ENCODE assay signal across 10 mouse cellular contexts in genomic region chr9:71320246-71321155, GRCm38 (mm10).
DNase-seq lines count a peak whose midpoint lies in the region; ATAC-seq and TF ChIP-seq lines count a peak whose summit lies in the region.
"Had no signal": no experiment of that assay in that cellular context is flagged by ENCODE, and none has a peak within 500 bp of the region (broad histone marks: within the 10 kb centered on the region; RNA-seq: fewer than 3 reads in every experiment).

No protein-coding gene starts in this region.

- WGBS in liver, adult 2 months = 76% methylated on average over 11 of the region's 11 CpGs
- 40% methylated on average over 11 of the region's 11 CpGs for WGBS in liver, embryonic 12.5 days (ENCODE audit: insufficient replicate concordance)
- 67% methylated on average over 11 of the region's 11 CpGs for WGBS in kidney, postnatal 0 days

- no peak overlapping the region for H3K4me2 ChIP-seq in liver, embryonic 12.5 days
- H3K4me2 ChIP-seq in kidney, postnatal 0 days (ENCODE audit: low read length) = no peak overlapping the region
- H3K4me2 ChIP-seq: hindbrain, embryonic 15.5 days; liver, embryonic 15.5 days had no signal

- no peak for TF ChIP-seq POLR2A in liver, adult 2 months (IDR thresholded peaks at IDR 0.05; ENCODE audit: extremely low read depth, insufficient read depth, low read length)

- no peak overlapping the region for H3K4me3 ChIP-seq in liver, adult 2 months (ENCODE audit: insufficient read depth, low read depth, low read length)
- H3K4me3 ChIP-seq in liver, embryonic 12.5 days = no peak overlapping the region
- no peak overlapping the region for H3K4me3 ChIP-seq in kidney, postnatal 0 days (replicated peaks; ENCODE audit: low read depth, low read length)
- H3K4me3 ChIP-seq: hindbrain, embryonic 15.5 days; liver, embryonic 15.5 days had no signal

- H3K27ac ChIP-seq in liver, adult 2 months (replicated peaks; ENCODE audit: insufficient read depth, low read depth, low read length) = no peak overlapping the region
- no peak overlapping the region for H3K27ac ChIP-seq in liver, embryonic 12.5 days
- H3K27ac ChIP-seq in kidney, postnatal 0 days = peak overlapping the region; percentile 72
- H3K27ac ChIP-seq: hindbrain, embryonic 15.5 days; liver, embryonic 15.5 days had no signal

- peak; percentile 26 to 45 for DNase-seq in cerebellum, postnatal 14 days
- DNase-seq in cerebellum, adult 11-12 months = no peak
- peak; percentile 45 for DNase-seq in liver, adult 2 months (ENCODE audit: extremely low read depth, low read depth, low spot score)
- peak; percentile 90 for DNase-seq in ZHBTc4 (ENCODE audit: low read depth, low spot score)
- DNase-seq in kidney, postnatal 0 days (ENCODE audit: low spot score) = peak; percentile 31
- DNase-seq in right cerebral cortex, postnatal 10 days (ENCODE audit: low spot score in 2 of 2) = no peak
- DNase-seq in spleen, adult 18-20 months = no peak

- H3K4me1 ChIP-seq in liver, adult 2 months (ENCODE audit: control insufficient read depth, insufficient read depth, low read length) = peaks cover 19% of the 10 kb centered on the region
- no peaks in the 10 kb centered on the region for H3K4me1 ChIP-seq in liver, embryonic 12.5 days
- peaks cover 20% of the 10 kb centered on the region for H3K4me1 ChIP-seq in kidney, postnatal 0 days (replicated peaks; ENCODE audit: insufficient read depth, low read length)
- H3K4me1 ChIP-seq: hindbrain, embryonic 15.5 days; liver, embryonic 15.5 days had no signal

- H3K36me3 ChIP-seq in liver, adult 2 months (ENCODE audit: control insufficient read depth, insufficient read depth, low read length) = no peaks in the 10 kb centered on the region
- no peaks in the 10 kb centered on the region for H3K36me3 ChIP-seq in liver, embryonic 12.5 days
- H3K36me3 ChIP-seq in kidney, postnatal 0 days (ENCODE audit: insufficient read depth, low read length) = no peaks in the 10 kb centered on the region
- H3K36me3 ChIP-seq: hindbrain, embryonic 15.5 days; liver, embryonic 15.5 days had no signal

- no peak for ATAC-seq in liver, embryonic 12.5 days
- ATAC-seq in kidney, postnatal 0 days (replicated peaks; ENCODE audit: low FRiP score, low read depth) = no peak

- no peaks in the 10 kb centered on the region for H3K79me2 ChIP-seq in liver, adult 2 months (ENCODE audit: control insufficient read depth, insufficient read depth, low read length)

- H3K27me3 ChIP-seq in liver, adult 2 months (ENCODE audit: control insufficient read depth, insufficient read depth, low read length) = no peaks in the 10 kb centered on the region
- H3K27me3 ChIP-seq in liver, embryonic 12.5 days (replicated peaks) = no peaks in the 10 kb centered on the region; the same call in 1 of the 2 replicates
- no peaks in the 10 kb centered on the region for H3K27me3 ChIP-seq in kidney, postnatal 0 days (ENCODE audit: insufficient read depth, low read length)
- H3K27me3 ChIP-seq: hindbrain, embryonic 15.5 days; liver, embryonic 15.5 days had no signal

- no peak for TF ChIP-seq CTCF in liver, adult 2 months (IDR thresholded peaks at IDR 0.05; ENCODE audit: low read depth, low read length)
- TF ChIP-seq CTCF in kidney, postnatal 0 days (IDR thresholded peaks at IDR 0.05; ENCODE audit: low read depth) = peak; percentile 40

- H3K9me3 ChIP-seq in liver, embryonic 12.5 days (replicated peaks) = no peaks in the 10 kb centered on the region
- H3K9me3 ChIP-seq in kidney, postnatal 0 days (replicated peaks; ENCODE audit: low read length) = no peaks in the 10 kb centered on the region
- H3K9me3 ChIP-seq: hindbrain, embryonic 15.5 days; liver, embryonic 15.5 days had no signal

- no peak overlapping the region for H3K9ac ChIP-seq in liver, adult 2 months (ENCODE audit: low read depth, low read length)
- H3K9ac ChIP-seq in liver, embryonic 12.5 days = no peak overlapping the region
- no peak overlapping the region for H3K9ac ChIP-seq in kidney, postnatal 0 days (ENCODE audit: low read depth, low read length)
- H3K9ac ChIP-seq: hindbrain, embryonic 15.5 days; liver, embryonic 15.5 days had no signal

Comparison
In these comparisons a context has a peak if more than half of its experiments do, and no peak if none do; other contexts are left out.
1. DNase-seq: peak in cerebellum, postnatal 14 days (2 of 2), liver, adult 2 months (single experiment), ZHBTc4 (single experiment) and kidney, postnatal 0 days (single experiment); none in cerebellum, adult 11-12 months (single experiment), right cerebral cortex, postnatal 10 days (0 of 2) and spleen, adult 18-20 months (0 of 2).